Mouse (Mus musculus) limb, embryonic 11.5 days (tissue): Measurements from ENCODE around the gene Casq2. TPM values are rescaled to one million over a fixed set of nuclear protein-coding genes. Genes with fewer than 3 reads are reported as not detected.

ENCODE experiments used
- ATAC-seq: fragments of 200-750 bp; cut with Nextera tagmentation; 2 replicates; pipeline ENCODE4 v1.8.0; 2017; ENCODE audit warnings: low read depth; ENCODE audit not compliant: insufficient number of reproducible peaks, low FRiP score, low TSS enrichment
- DNase-seq: peaks from one replicate; pipeline ENCODE4 v3.0.0-alpha.2; 2015; ENCODE audit warnings: low spot score
- H3K27ac ChIP-seq: fragments of 300-500 bp; sonication (generic); replicated peaks from 2 replicates; pipeline ENCODE4 v1.5.1; 2014; ENCODE audit warnings: low read depth, mild to moderate bottlenecking, low read length
- H3K27me3 ChIP-seq: fragments of 300-500 bp; sonication (generic); 2 replicates; pipeline ENCODE4 v1.6.1; 2014; ENCODE audit warnings: mild to moderate bottlenecking, low read length, mixed read lengths; ENCODE audit not compliant: control insufficient read depth, insufficient read depth
- H3K36me3 ChIP-seq: fragments of 300-500 bp; sonication (generic); 2 replicates; pipeline ENCODE4 v1.6.1; 2014; ENCODE audit warnings: mild to moderate bottlenecking, low read length, moderate library complexity, mixed read lengths; ENCODE audit not compliant: control insufficient read depth, insufficient read depth
- H3K4me1 ChIP-seq: fragments of 300-500 bp; sonication (generic); 2 replicates; pipeline ENCODE4 v1.6.1; 2014; ENCODE audit warnings: low read length, mixed read lengths; ENCODE audit not compliant: control insufficient read depth, insufficient read depth
- H3K4me2 ChIP-seq: fragments of 300-500 bp; sonication (generic); 2 replicates; pipeline ENCODE4 v1.6.1; 2014; ENCODE audit warnings: low read depth, mild to moderate bottlenecking, moderate library complexity; ENCODE audit not compliant: severe bottlenecking
- H3K4me3 ChIP-seq: fragments of 300-500 bp; sonication (generic); 2 replicates; pipeline ENCODE4 v1.5.1; 2014; ENCODE audit warnings: low read depth, low read length
- H3K9ac ChIP-seq: fragments of 300-500 bp; sonication (generic); 2 replicates; pipeline ENCODE4 v1.6.1; 2014; ENCODE audit warnings: mild to moderate bottlenecking, low read length
- H3K9me3 ChIP-seq: fragments of 300-500 bp; sonication (generic); 2 replicates; pipeline ENCODE4 v1.6.1; 2016; ENCODE audit warnings: low read length; ENCODE audit not compliant: control insufficient read depth
- WGBS: fragments of 180-500 bp; shearing (Covaris S2); extraction: QIAGEN DNeasy Blood & Tissue Kit; methylation state at CpG from one replicate; pipeline ENCODE4 v1.1.7; 2014; 5-methylcytosine and 5-hydroxymethylcytosine counted together
- polyA plus RNA-seq: library from polyadenylated mRNA; unstranded; fragments of >200 nt; fragmentation: Nextera tagmentation; extraction: Ambion mirVana; gene quantifications from 2 replicates; pipeline ENCODE4 v1.2.1, GENCODE M21; 2014

Gene Casq2
- polyA plus RNA-seq, 1 experiment from 2014 or later: 2.4 TPM

GRCm38 (mm10) chr3:102055878-102056277, 30.3 kb upstream of the Casq2 start:
- Histone ChIP-seq H3K4me1 (no peaks in the 10 kb centered on the region), H3K9me3 (no peaks in the 10 kb centered on the region), H3K9ac (no peak overlapping the region), H3K4me2 (no peak overlapping the region), H3K4me3 (no peak overlapping the region), H3K36me3 (no peaks in the 10 kb centered on the region), H3K27ac (no peak overlapping the region), H3K27me3 (no peaks in the 10 kb centered on the region)
- no peak for ATAC-seq
- WGBS: 78% methylated on average over 4 of the region's 4 CpGs
- no peak for DNase-seq

GRCm38 (mm10) chr3:102060065-102060464, 26.1 kb upstream of the Casq2 start:
- WGBS: 77% methylated on average over 6 of the region's 6 CpGs
- Histone ChIP-seq H3K27ac (no peak overlapping the region), H3K27me3 (no peaks in the 10 kb centered on the region), H3K9ac (no peak overlapping the region), H3K4me3 (no peak overlapping the region), H3K36me3 (no peaks in the 10 kb centered on the region), H3K9me3 (no peaks in the 10 kb centered on the region), H3K4me2 (no peak overlapping the region), H3K4me1 (no peaks in the 10 kb centered on the region)
- no peak for ATAC-seq
- no peak for DNase-seq

DNA sequence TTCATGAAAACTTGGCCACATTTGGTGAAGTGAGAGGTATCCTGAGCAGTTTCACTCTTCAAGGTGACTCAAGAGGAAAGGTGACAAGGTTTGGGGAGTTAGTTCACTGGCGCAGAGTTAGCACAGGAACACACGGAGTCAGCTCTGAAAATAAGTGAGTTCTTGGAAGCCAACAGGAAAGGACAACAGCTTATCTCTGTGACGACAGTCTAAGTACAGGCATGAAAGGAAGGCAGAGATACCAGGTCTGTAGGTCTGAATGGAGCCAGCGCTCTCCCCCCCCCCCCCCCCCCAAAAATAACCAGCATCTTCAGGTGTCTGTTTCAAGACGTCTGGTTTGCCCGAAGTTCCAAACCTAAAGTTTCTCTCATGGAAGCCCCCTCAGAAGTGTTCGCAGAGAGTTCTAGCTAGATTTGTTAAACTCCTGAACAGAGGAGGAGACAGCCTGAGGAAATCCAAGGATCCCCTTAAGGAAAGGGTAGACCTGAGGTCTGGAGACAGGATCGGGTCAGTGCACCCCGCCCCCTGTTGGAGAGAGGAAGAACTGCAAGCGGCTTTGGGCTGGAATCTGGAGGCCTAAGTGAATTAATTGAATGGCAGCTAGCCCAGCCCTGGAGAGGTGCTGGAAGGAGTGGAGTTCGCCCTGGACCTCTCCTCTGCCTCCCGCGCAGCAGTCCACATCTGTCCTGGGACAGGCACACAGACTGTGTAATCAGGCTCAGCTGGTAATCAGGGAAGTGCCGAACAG, 24.1 kb upstream of the Casq2 start:
- 41% methylated on average over 14 of the region's 14 CpGs for WGBS
- H3K4me3 ChIP-seq: no peak overlapping the region
- peak; percentile 47; the same call in 1 of the 2 replicates for ATAC-seq

DNA sequence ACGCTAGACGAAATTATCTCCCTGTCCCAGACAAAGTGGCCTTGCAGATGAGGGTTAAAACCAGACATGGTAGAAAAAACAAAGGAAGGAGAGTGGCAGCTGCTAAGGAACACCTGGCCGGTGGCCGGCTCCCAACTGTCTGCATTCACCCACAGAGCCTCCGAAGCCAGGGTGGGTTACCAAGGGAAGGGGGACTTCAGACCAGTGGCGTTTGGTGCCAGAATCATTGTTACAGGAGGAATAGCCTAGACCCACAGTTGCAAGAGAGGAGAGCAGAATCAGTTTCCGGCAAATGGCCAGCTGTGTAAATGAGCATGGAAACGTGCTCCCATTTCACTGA, 23.6 kb upstream of the Casq2 start:
- H3K9me3 ChIP-seq: no peaks in the 10 kb centered on the region
- no peak overlapping the region for H3K27ac ChIP-seq
- 45% methylated on average over 8 of the region's 8 CpGs for WGBS
- H3K36me3 ChIP-seq: no peaks in the 10 kb centered on the region
- ATAC-seq (no peak), DNase-seq (no peak)
- no peaks in the 10 kb centered on the region for H3K27me3 ChIP-seq
- no peak overlapping the region for H3K9ac ChIP-seq
- H3K4me1 ChIP-seq: no peaks in the 10 kb centered on the region
- no peak overlapping the region for H3K4me2 ChIP-seq
- H3K4me3 ChIP-seq: no peak overlapping the region

More for the DNA sequence above, 24.1 kb upstream of the Casq2 start:
- no peaks in the 10 kb centered on the region for H3K27me3 ChIP-seq
- H3K4me1 ChIP-seq: no peaks in the 10 kb centered on the region
- H3K9ac ChIP-seq: no peak overlapping the region
- H3K27ac ChIP-seq: no peak overlapping the region
- no peaks in the 10 kb centered on the region for H3K9me3 ChIP-seq
- no peaks in the 10 kb centered on the region for H3K36me3 ChIP-seq
- no peak overlapping the region for H3K4me2 ChIP-seq
- peak; percentile 83 for DNase-seq

- no peaks in the 10 kb centered on the region for H3K27me3 ChIP-seq
- DNase-seq (no peak), ATAC-seq (no peak)
- WGBS: 70% methylated on average over 10 of the region's 10 CpGs
- H3K9ac ChIP-seq: no peak overlapping the region
- no peak overlapping the region for H3K4me2 ChIP-seq
- no peaks in the 10 kb centered on the region for H3K36me3 ChIP-seq
- H3K4me1 ChIP-seq: no peaks in the 10 kb centered on the region
- H3K27ac ChIP-seq: no peak overlapping the region
- no peak overlapping the region for H3K4me3 ChIP-seq
- H3K9me3 ChIP-seq: no peaks in the 10 kb centered on the region
Measured at GRCm38 (mm10) chr3:102063273-102064120, 22.7 kb upstream of the Casq2 start.

DNA sequence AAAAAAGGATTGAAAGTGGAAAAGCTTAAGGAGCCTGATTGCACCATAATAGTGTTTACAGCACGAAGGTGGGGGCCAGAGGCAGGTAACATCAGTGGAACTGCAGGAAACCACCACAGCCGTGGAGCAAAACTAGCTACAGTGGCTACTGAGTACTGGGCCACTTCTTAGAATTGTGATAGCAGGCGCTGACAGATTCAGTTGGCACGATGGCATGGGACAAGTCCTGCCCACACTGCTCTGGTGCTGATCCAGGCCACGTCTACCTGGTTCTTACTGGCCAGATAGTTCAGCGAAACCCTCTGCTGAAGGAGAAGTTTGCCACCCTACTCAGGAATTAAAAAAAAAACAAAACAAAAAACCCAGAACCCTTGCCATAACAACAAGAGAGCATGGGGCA, 21.6 kb upstream of the Casq2 start:
- no peaks in the 10 kb centered on the region for H3K4me1 ChIP-seq
- DNase-seq: no peak
- H3K36me3 ChIP-seq: no peaks in the 10 kb centered on the region
- no peaks in the 10 kb centered on the region for H3K9me3 ChIP-seq
- no peak overlapping the region for H3K4me3 ChIP-seq
- no peaks in the 10 kb centered on the region for H3K27me3 ChIP-seq
- 79% methylated on average over 6 of the region's 6 CpGs for WGBS
- ATAC-seq: no peak
- no peak overlapping the region for H3K27ac ChIP-seq
- H3K4me2 ChIP-seq: no peak overlapping the region
- no peak overlapping the region for H3K9ac ChIP-seq

- Histone ChIP-seq H3K4me1 (no peaks in the 10 kb centered on the region), H3K27ac (no peak overlapping the region), H3K36me3 (no peaks in the 10 kb centered on the region), H3K9ac (no peak overlapping the region), H3K9me3 (no peaks in the 10 kb centered on the region), H3K4me2 (no peak overlapping the region), H3K27me3 (no peaks in the 10 kb centered on the region), H3K4me3 (no peak overlapping the region)
- 70% methylated on average over 1 of the region's 1 CpGs for WGBS
- DNase-seq (no peak), ATAC-seq (no peak)
Measured at GRCm38 (mm10) chr3:102067306-102067705, 18.9 kb upstream of the Casq2 start.

DNA sequence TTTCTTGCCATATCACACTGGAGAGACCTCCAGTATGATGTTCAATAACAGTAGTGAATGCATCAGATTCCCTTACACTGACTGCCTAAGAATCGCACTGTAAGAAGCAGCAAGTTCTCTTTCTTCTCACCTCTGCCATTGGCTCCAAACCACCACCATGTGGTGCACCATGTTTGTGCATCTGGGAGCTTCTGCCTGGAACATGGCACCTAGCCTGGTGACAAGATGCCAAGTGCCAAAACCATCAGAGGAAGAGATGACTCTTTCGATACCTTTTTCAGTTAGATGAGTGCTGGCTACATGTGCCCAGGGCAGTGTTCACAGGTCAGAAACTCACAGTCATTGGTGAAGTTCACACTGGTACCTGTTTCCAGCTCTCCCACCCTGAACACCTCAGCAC, 18.4 kb upstream of the Casq2 start:
- no peaks in the 10 kb centered on the region for H3K9me3 ChIP-seq
- H3K27ac ChIP-seq: no peak overlapping the region
- no peak for ATAC-seq
- H3K4me1 ChIP-seq: no peaks in the 10 kb centered on the region
- H3K4me3 ChIP-seq: no peak overlapping the region
- no peaks in the 10 kb centered on the region for H3K27me3 ChIP-seq
- WGBS: 95% methylated on average over 2 of the region's 2 CpGs
- H3K36me3 ChIP-seq: no peaks in the 10 kb centered on the region
- no peak for DNase-seq
- H3K4me2 ChIP-seq: no peak overlapping the region
- H3K9ac ChIP-seq: no peak overlapping the region
